Mouse (Mus musculus): Measurements from ENCODE around the gene Ppp4r1.
A peak's percentile ranks its signal among the peaks of the same experiment; 100 is the strongest.

- TF ChIP-seq EP300 (IDR thresholded peaks at IDR 0.05; ENCODE audit: insufficient read depth, low read depth, low read length), result no peak
- peak; percentile 74 for TF ChIP-seq CTCF (IDR thresholded peaks at IDR 0.05)
- no peak for TF ChIP-seq POLR2A (IDR thresholded peaks at IDR 0.05; ENCODE audit: insufficient read depth, low read depth, low read length)
Measured at GRCm38 (mm10) chr17:65872652-65873051, 90.3 kb downstream of the Ppp4r1 start.

All from heart, adult 2 months (tissue).